Mouse (Mus musculus): ENCODE data around the gene Gm1527. TPM values are rescaled to one million over a fixed set of nuclear protein-coding genes. Genes with fewer than 3 reads are reported as not detected.

Gene Gm1527
- not detected in 2 replicates for total RNA-seq (2023)

GRCm38 (mm10) chr3:28892317-28892716, at the start of gene Gm1527:
Gm1527 (plus strand) TSS chr3:28892617.

Other genes with a start within 250 kb of the Gm1527 start
- gene Slc2a2, start 194.7 kb upstream of the Gm1527 start, total RNA-seq (2023): not detected in 2 replicates
- gene Eif5a2, start 111.3 kb upstream of the Gm1527 start, total RNA-seq (2023): 0.61 and 0.85 TPM in 2 replicates
- 177 and 201 TPM in 2 replicates for gene Rpl22l1, start 87.2 kb upstream of the Gm1527 start, total RNA-seq (2023)
- gene Egfem1, start 189.4 kb downstream of the Gm1527 start, total RNA-seq (2023): not detected in 2 replicates

All from neutrophil, adult 65 days (primary cell).